Mouse (Mus musculus) cerebellum, adult 2 months (tissue): ENCODE data around the gene Bcl7c. TPM values are rescaled to one million over a fixed set of nuclear protein-coding genes. Genes with fewer than 3 reads are reported as not detected.

Source experiments
- DNase-seq, 2 experiments: peaks; one replicate each; pipeline ENCODE4 v3.0.0; 2021
- H3K27ac ChIP-seq: fragments of 200-500 bp; 2 replicates; pipeline ENCODE4 v1.5.1; 2012; ENCODE audit warnings: low read length, control low read depth, inconsistent platforms; ENCODE audit not compliant: insufficient read depth
- H3K27me3 ChIP-seq: fragments of 200-500 bp; 2 replicates; pipeline ENCODE4 v1.6.1; 2012; ENCODE audit warnings: inconsistent platforms, mild to moderate bottlenecking, low read length, moderate library complexity; ENCODE audit not compliant: control insufficient read depth, insufficient read depth
- H3K4me1 ChIP-seq: fragments of 200-500 bp; 2 replicates; pipeline ENCODE4 v1.6.1; 2011; ENCODE audit warnings: low read length; ENCODE audit not compliant: control insufficient read depth, insufficient read depth
- H3K4me3 ChIP-seq: fragments of 200-500 bp; replicated peaks from 2 replicates; pipeline ENCODE3; 2011; ENCODE audit warnings: mild to moderate bottlenecking, low read depth, low read length, control low read depth; ENCODE audit not compliant: insufficient read depth
- CTCF ChIP-seq: fragments of 200-500 bp; IDR thresholded peaks from 2 replicates; pipeline ENCODE4 v1.5.1; 2011; ENCODE audit warnings: low read depth, mild to moderate bottlenecking, control low read depth, low read length, moderate library complexity, borderline replicate concordance; ENCODE audit not compliant: insufficient read depth
- POLR2A ChIP-seq: fragments of 200-500 bp; IDR thresholded peaks from 2 replicates; pipeline ENCODE4 v1.6.1; 2011; ENCODE audit warnings: low read length, control low read depth, borderline replicate concordance; ENCODE audit not compliant: insufficient read depth
- WGBS: fragments of 180-500 bp; shearing (Covaris S2); methylation state at CpG from one replicate; pipeline ENCODE4 v1.1.7; 2018; 5-methylcytosine and 5-hydroxymethylcytosine counted together
- polyA plus RNA-seq: library from polyadenylated mRNA; depleted of rRNA; stranded (reverse); fragments of >200 nt; gene quantifications from 2 replicates; pipeline ENCODE4 v1.2.3, GENCODE M21; 2012

Bcl7c gene
- polyA plus RNA-seq, 1 experiment: 33.3 TPM

GRCm38 (mm10) chr7:127689626-127690280 is 19.0 kb downstream of the Bcl7c start:
- H3K4me3 ChIP-seq: no peak overlapping the region
- no peaks in the 10 kb centered on the region for H3K27me3 ChIP-seq
- no peak overlapping the region for H3K27ac ChIP-seq
- 60% methylated on average over 9 of the region's 9 CpGs for WGBS
- TF ChIP-seq CTCF: no peak
- TF ChIP-seq POLR2A: no peak
- DNase-seq: no peak
- H3K4me1 ChIP-seq: peaks cover 12% of the 10 kb centered on the region

GRCm38 (mm10) chr7:127688935-127689334 is 19.8 kb downstream of the Bcl7c start:
- Histone ChIP-seq H3K4me1 (peaks cover 12% of the 10 kb centered on the region), H3K27me3 (no peaks in the 10 kb centered on the region), H3K27ac (no peak overlapping the region), H3K4me3 (no peak overlapping the region)
- no peak for DNase-seq
- 90% methylated on average over 7 of the region's 7 CpGs for WGBS
- TF ChIP-seq POLR2A: no peak
- TF ChIP-seq CTCF: no peak

GRCm38 (mm10) chr7:127686740-127687449 is 21.8 kb downstream of the Bcl7c start:
- WGBS: 86% methylated on average over 11 of the region's 11 CpGs

GRCm38 (mm10) chr7:127685304-127686018 is 23.3 kb downstream of the Bcl7c start:
- no peak for DNase-seq
- 51% methylated on average over 14 of the region's 14 CpGs for WGBS
- H3K4me1 ChIP-seq: peaks cover 8% of the 10 kb centered on the region
- H3K27ac ChIP-seq: no peak overlapping the region
- no peak overlapping the region for H3K4me3 ChIP-seq
- TF ChIP-seq POLR2A: no peak
- no peak for TF ChIP-seq CTCF
- no peaks in the 10 kb centered on the region for H3K27me3 ChIP-seq

More at GRCm38 (mm10) chr7:127686740-127687449, 21.8 kb downstream of the Bcl7c start:
- Histone ChIP-seq H3K27ac (no peak overlapping the region), H3K4me1 (peaks cover 12% of the 10 kb centered on the region), H3K27me3 (no peaks in the 10 kb centered on the region), H3K4me3 (no peak overlapping the region)
- TF ChIP-seq CTCF (no peak), POLR2A (no peak)
- no peak for DNase-seq

- WGBS: 79% methylated on average over 8 of the region's 8 CpGs
- TF ChIP-seq POLR2A: no peak
- TF ChIP-seq CTCF: no peak
- no peaks in the 10 kb centered on the region for H3K27me3 ChIP-seq
- H3K27ac ChIP-seq: no peak overlapping the region
- H3K4me1 ChIP-seq: peaks cover 5% of the 10 kb centered on the region
- DNase-seq: no peak
- H3K4me3 ChIP-seq: no peak overlapping the region
Measured at GRCm38 (mm10) chr7:127681888-127682553, 26.7 kb downstream of the Bcl7c start.

- no peak for DNase-seq
- Histone ChIP-seq H3K4me3 (no peak overlapping the region), H3K27me3 (no peaks in the 10 kb centered on the region), H3K4me1 (peaks cover 4% of the 10 kb centered on the region), H3K27ac (no peak overlapping the region)
- TF ChIP-seq CTCF: no peak
- no peak for TF ChIP-seq POLR2A
- 92% methylated on average over 13 of the region's 13 CpGs for WGBS
Measured at GRCm38 (mm10) chr7:127680541-127680940, 28.2 kb downstream of the Bcl7c start.

GRCm38 (mm10) chr7:127678811-127679210 is 29.9 kb downstream of the Bcl7c start:
- DNase-seq: no peak
- TF ChIP-seq POLR2A (no peak), CTCF (no peak)
- no peaks in the 10 kb centered on the region for H3K27me3 ChIP-seq
- H3K4me1 ChIP-seq: peaks cover 2% of the 10 kb centered on the region; the same call in 1 of the 2 replicates
- 66% methylated on average over 2 of the region's 2 CpGs for WGBS
- H3K27ac ChIP-seq: no peak overlapping the region
- no peak overlapping the region for H3K4me3 ChIP-seq
